Mouse (Mus musculus): ENCODE data around the gene Uncx. TPM values are rescaled to one million over a fixed set of nuclear protein-coding genes. Genes with fewer than 3 reads are reported as not detected.
A peak's percentile ranks its signal among the peaks of the same experiment; 100 is the strongest.
"Not testable (repeated sequence)": the region's sequence is repeated elsewhere in the genome, so short reads cannot be mapped to it uniquely, and the experiment has no call there.

Uncx gene
- polyA plus RNA-seq, 1 experiment = not detected

GRCm38 (mm10) chr5:139573606-139574311 is 30.5 kb downstream of the Uncx start:
- H3K27me3 ChIP-seq (replicated peaks) = peaks cover 71% of the 10 kb centered on the region
- TF ChIP-seq GATA1 (IDR thresholded peaks at IDR 0.05; ENCODE audit: borderline replicate concordance, low read length) = no peak
- no peak for TF ChIP-seq FLI1 (IDR thresholded peaks at IDR 0.05; ENCODE audit: low read length)
- peaks cover 12% of the 10 kb centered on the region; the same call in 1 of the 2 replicates for H3K4me1 ChIP-seq
- peaks cover 29% of the 10 kb centered on the region for H3K9me3 ChIP-seq
- no peak overlapping the region for H3K4me3 ChIP-seq (replicated peaks)
- no peaks in the 10 kb centered on the region for H3K36me3 ChIP-seq (replicated peaks; ENCODE audit: low read length)

GRCm38 (mm10) chr5:139575054-139575453 is 31.8 kb downstream of the Uncx start:
- Histone ChIP-seq H3K36me3 (replicated peaks; ENCODE audit: low read length) (no peaks in the 10 kb centered on the region), H3K4me3 (replicated peaks) (no peak overlapping the region), H3K27me3 (replicated peaks) (peaks cover 68% of the 10 kb centered on the region), H3K9me3 (peaks cover 33% of the 10 kb centered on the region), H3K4me1 (peaks cover 12% of the 10 kb centered on the region; the same call in 1 of the 2 replicates)
- TF ChIP-seq GATA1 (IDR thresholded peaks at IDR 0.05; ENCODE audit: borderline replicate concordance, low read length) = no peak
- TF ChIP-seq FLI1 (IDR thresholded peaks at IDR 0.05; ENCODE audit: low read length) = no peak

GRCm38 (mm10) chr5:139580171-139580743 is 37.0 kb downstream of the Uncx start:
- H3K36me3 ChIP-seq (replicated peaks; ENCODE audit: low read length) = no peaks in the 10 kb centered on the region
- TF ChIP-seq FLI1 (IDR thresholded peaks at IDR 0.05; ENCODE audit: low read length) (no peak), GATA1 (IDR thresholded peaks at IDR 0.05; ENCODE audit: borderline replicate concordance, low read length) (no peak)
- H3K4me1 ChIP-seq = peaks cover 21% of the 10 kb centered on the region
- peaks cover 84% of the 10 kb centered on the region for H3K27me3 ChIP-seq (replicated peaks)
- no peak overlapping the region for H3K4me3 ChIP-seq (replicated peaks)
- peaks cover 37% of the 10 kb centered on the region for H3K9me3 ChIP-seq

GRCm38 (mm10) chr5:139581308-139581868 is 38.1 kb downstream of the Uncx start:
- H3K36me3 ChIP-seq (replicated peaks; ENCODE audit: low read length) = no peaks in the 10 kb centered on the region
- H3K9me3 ChIP-seq = peaks cover 37% of the 10 kb centered on the region
- H3K27me3 ChIP-seq (replicated peaks) = peaks cover 91% of the 10 kb centered on the region
- peaks cover 27% of the 10 kb centered on the region for H3K4me1 ChIP-seq
- H3K4me3 ChIP-seq (replicated peaks) = no peak overlapping the region
- TF ChIP-seq GATA1 (IDR thresholded peaks at IDR 0.05; ENCODE audit: borderline replicate concordance, low read length) (no peak), FLI1 (IDR thresholded peaks at IDR 0.05; ENCODE audit: low read length) (no peak)

- Histone ChIP-seq H3K9me3 (peaks cover 30% of the 10 kb centered on the region), H3K27me3 (replicated peaks) (peaks cover 88% of the 10 kb centered on the region), H3K4me1 (peaks cover 21% of the 10 kb centered on the region), H3K4me3 (replicated peaks) (peak overlapping the region; percentile 75), H3K36me3 (replicated peaks; ENCODE audit: low read length) (no peaks in the 10 kb centered on the region)
- TF ChIP-seq GATA1 (IDR thresholded peaks at IDR 0.05; ENCODE audit: borderline replicate concordance, low read length) (no peak), FLI1 (IDR thresholded peaks at IDR 0.05; ENCODE audit: low read length) (no peak)
These were observed 41.9 kb downstream of the Uncx start for GRCm38 (mm10) chr5:139584971-139585747.

GRCm38 (mm10) chr5:139585748-139586060 is 42.4 kb downstream of the Uncx start:
- peaks cover 21% of the 10 kb centered on the region for H3K4me1 ChIP-seq
- H3K9me3 ChIP-seq = peaks cover 29% of the 10 kb centered on the region
- H3K4me3 ChIP-seq (replicated peaks) = no peak overlapping the region
- TF ChIP-seq FLI1 (IDR thresholded peaks at IDR 0.05; ENCODE audit: low read length) (no peak), GATA1 (IDR thresholded peaks at IDR 0.05; ENCODE audit: borderline replicate concordance, low read length) (no peak)
- no peaks in the 10 kb centered on the region for H3K36me3 ChIP-seq (replicated peaks; ENCODE audit: low read length)
- peaks cover 85% of the 10 kb centered on the region for H3K27me3 ChIP-seq (replicated peaks)

- H3K27me3 ChIP-seq (replicated peaks) = peaks cover 81% of the 10 kb centered on the region
- H3K4me3 ChIP-seq (replicated peaks); H3K36me3 ChIP-seq (replicated peaks; ENCODE audit: low read length): not testable (repeated sequence)
- peaks cover 29% of the 10 kb centered on the region for H3K9me3 ChIP-seq
- peaks cover 21% of the 10 kb centered on the region for H3K4me1 ChIP-seq
These were observed 44.2 kb downstream of the Uncx start for GRCm38 (mm10) chr5:139587459-139587858.

GRCm38 (mm10) chr5:139590682-139591360 is 47.5 kb downstream of the Uncx start:
- H3K4me3 ChIP-seq (replicated peaks); H3K36me3 ChIP-seq (replicated peaks; ENCODE audit: low read length); H3K4me1 ChIP-seq: not testable (repeated sequence)
- peaks cover 75% of the 10 kb centered on the region for H3K27me3 ChIP-seq (replicated peaks)
- peaks cover 22% of the 10 kb centered on the region for H3K9me3 ChIP-seq

GRCm38 (mm10) chr5:139592011-139592410 is 48.7 kb downstream of the Uncx start:
- TF ChIP-seq FLI1 (IDR thresholded peaks at IDR 0.05; ENCODE audit: low read length) = no peak
- TF ChIP-seq GATA1 (IDR thresholded peaks at IDR 0.05; ENCODE audit: borderline replicate concordance, low read length) = no peak
- H3K4me1 ChIP-seq = no peaks in the 10 kb centered on the region; the same call in 1 of the 2 replicates
- no peaks in the 10 kb centered on the region for H3K36me3 ChIP-seq (replicated peaks; ENCODE audit: low read length)
- H3K27me3 ChIP-seq (replicated peaks) = peaks cover 75% of the 10 kb centered on the region
- H3K9me3 ChIP-seq = peaks cover 13% of the 10 kb centered on the region
- H3K4me3 ChIP-seq (replicated peaks) = no peak overlapping the region

All from megakaryocyte, embryonic 14.5 days (primary cell).